Mouse (Mus musculus): ENCODE measurements around the gene Cox10. TPM values are rescaled to one million over a fixed set of nuclear protein-coding genes. Genes with fewer than 3 reads are reported as not detected.
A peak's percentile ranks its signal among the peaks of the same experiment; 100 is the strongest.

Cox10 gene
- polyA plus RNA-seq, 1 experiment: 21.8 TPM

GRCm38 (mm10) chr11:64100060-64100459 is 20.8 kb upstream of the Cox10 start:
- no peak for TF ChIP-seq CTCF (conservative IDR thresholded peaks at IDR 0.05; ENCODE audit: insufficient read depth, insufficient read length, low read depth, low read length)
- TF ChIP-seq POLR2A (IDR thresholded peaks at IDR 0.05; ENCODE audit: low read depth, low read length): no peak
- 87% methylated on average over 5 of the region's 5 CpGs for WGBS
- Histone ChIP-seq H3K27me3 (replicated peaks; ENCODE audit: control insufficient read depth, insufficient read depth, low read length) (no peaks in the 10 kb centered on the region), H3K36me3 (ENCODE audit: control insufficient read depth, insufficient read depth, low read length) (no peaks in the 10 kb centered on the region), H3K27ac (ENCODE audit: insufficient read depth, low read depth, low read length) (no peak overlapping the region), H3K4me3 (ENCODE audit: insufficient read depth, low read depth, low read length) (no peak overlapping the region), H3K4me1 (ENCODE audit: control insufficient read depth, insufficient read depth, low read length) (no peaks in the 10 kb centered on the region)
- DNase-seq: no peak

- Histone ChIP-seq H3K27ac (ENCODE audit: insufficient read depth, low read depth, low read length) (no peak overlapping the region), H3K36me3 (ENCODE audit: control insufficient read depth, insufficient read depth, low read length) (no peaks in the 10 kb centered on the region), H3K4me1 (ENCODE audit: control insufficient read depth, insufficient read depth, low read length) (no peaks in the 10 kb centered on the region), H3K4me3 (ENCODE audit: insufficient read depth, low read depth, low read length) (no peak overlapping the region), H3K27me3 (replicated peaks; ENCODE audit: control insufficient read depth, insufficient read depth, low read length) (no peaks in the 10 kb centered on the region)
- no peak for DNase-seq
- WGBS: 93% methylated on average over 4 of the region's 4 CpGs
- TF ChIP-seq CTCF (conservative IDR thresholded peaks at IDR 0.05; ENCODE audit: insufficient read depth, insufficient read length, low read depth, low read length) (no peak), POLR2A (IDR thresholded peaks at IDR 0.05; ENCODE audit: low read depth, low read length) (no peak)
Observed at GRCm38 (mm10) chr11:64093058-64093457, 13.8 kb upstream of the Cox10 start.

- WGBS: 89% methylated on average over 7 of the region's 7 CpGs
- no peak for DNase-seq
- no peak for TF ChIP-seq CTCF (conservative IDR thresholded peaks at IDR 0.05; ENCODE audit: insufficient read depth, insufficient read length, low read depth, low read length)
- H3K36me3 ChIP-seq (ENCODE audit: control insufficient read depth, insufficient read depth, low read length): no peaks in the 10 kb centered on the region
- no peaks in the 10 kb centered on the region for H3K4me1 ChIP-seq (ENCODE audit: control insufficient read depth, insufficient read depth, low read length)
- no peak overlapping the region for H3K27ac ChIP-seq (ENCODE audit: insufficient read depth, low read depth, low read length)
- H3K4me3 ChIP-seq (ENCODE audit: insufficient read depth, low read depth, low read length): no peak overlapping the region
- H3K27me3 ChIP-seq (replicated peaks; ENCODE audit: control insufficient read depth, insufficient read depth, low read length): no peaks in the 10 kb centered on the region
Observed at GRCm38 (mm10) chr11:64091150-64091549, 11.9 kb upstream of the Cox10 start.

GRCm38 (mm10) chr11:64089682-64090081 is 10.4 kb upstream of the Cox10 start:
- no peak overlapping the region for H3K27ac ChIP-seq (ENCODE audit: insufficient read depth, low read depth, low read length)
- H3K36me3 ChIP-seq (ENCODE audit: control insufficient read depth, insufficient read depth, low read length): no peaks in the 10 kb centered on the region
- H3K4me3 ChIP-seq (ENCODE audit: insufficient read depth, low read depth, low read length): no peak overlapping the region
- TF ChIP-seq CTCF (conservative IDR thresholded peaks at IDR 0.05; ENCODE audit: insufficient read depth, insufficient read length, low read depth, low read length) (no peak), POLR2A (IDR thresholded peaks at IDR 0.05; ENCODE audit: low read depth, low read length) (no peak)
- H3K27me3 ChIP-seq (replicated peaks; ENCODE audit: control insufficient read depth, insufficient read depth, low read length): no peaks in the 10 kb centered on the region
- DNase-seq: no peak
- H3K4me1 ChIP-seq (ENCODE audit: control insufficient read depth, insufficient read depth, low read length): no peaks in the 10 kb centered on the region
- WGBS: 68% methylated on average over 2 of the region's 2 CpGs

GRCm38 (mm10) chr11:64085888-64086287 is 6.6 kb upstream of the Cox10 start:
- Histone ChIP-seq H3K4me3 (ENCODE audit: insufficient read depth, low read depth, low read length) (no peak overlapping the region), H3K27me3 (replicated peaks; ENCODE audit: control insufficient read depth, insufficient read depth, low read length) (no peaks in the 10 kb centered on the region), H3K4me1 (ENCODE audit: control insufficient read depth, insufficient read depth, low read length) (no peaks in the 10 kb centered on the region), H3K36me3 (ENCODE audit: control insufficient read depth, insufficient read depth, low read length) (no peaks in the 10 kb centered on the region), H3K27ac (ENCODE audit: insufficient read depth, low read depth, low read length) (no peak overlapping the region)
- WGBS: 68% methylated on average over 5 of the region's 5 CpGs
- DNase-seq: no peak
- no peak for TF ChIP-seq CTCF (conservative IDR thresholded peaks at IDR 0.05; ENCODE audit: insufficient read depth, insufficient read length, low read depth, low read length)
- TF ChIP-seq POLR2A (IDR thresholded peaks at IDR 0.05; ENCODE audit: low read depth, low read length): no peak

- Histone ChIP-seq H3K36me3 (ENCODE audit: control insufficient read depth, insufficient read depth, low read length) (no peaks in the 10 kb centered on the region), H3K4me3 (ENCODE audit: insufficient read depth, low read depth, low read length) (peak overlapping the region; percentile 79), H3K27ac (ENCODE audit: insufficient read depth, low read depth, low read length) (peak overlapping the region; percentile 79), H3K27me3 (replicated peaks; ENCODE audit: control insufficient read depth, insufficient read depth, low read length) (no peaks in the 10 kb centered on the region), H3K4me1 (ENCODE audit: control insufficient read depth, insufficient read depth, low read length) (peaks cover 3% of the 10 kb centered on the region; the same call in 1 of the 2 replicates)
- no peak for TF ChIP-seq CTCF (conservative IDR thresholded peaks at IDR 0.05; ENCODE audit: insufficient read depth, insufficient read length, low read depth, low read length)
- TF ChIP-seq POLR2A (IDR thresholded peaks at IDR 0.05; ENCODE audit: low read depth, low read length): no peak
- under 1% methylated on average over 8 of the region's 8 CpGs for WGBS
- no peak for DNase-seq
Observed at GRCm38 (mm10) chr11:64079727-64080081, 436 bp upstream of the Cox10 start.

- WGBS: 95% methylated on average over 4 of the region's 4 CpGs
- TF ChIP-seq POLR2A (IDR thresholded peaks at IDR 0.05; ENCODE audit: low read depth, low read length): no peak
- no peak for TF ChIP-seq CTCF (conservative IDR thresholded peaks at IDR 0.05; ENCODE audit: insufficient read depth, insufficient read length, low read depth, low read length)
- Histone ChIP-seq H3K36me3 (ENCODE audit: control insufficient read depth, insufficient read depth, low read length) (no peaks in the 10 kb centered on the region), H3K4me1 (ENCODE audit: control insufficient read depth, insufficient read depth, low read length) (peaks cover 3% of the 10 kb centered on the region; the same call in 1 of the 2 replicates), H3K27ac (ENCODE audit: insufficient read depth, low read depth, low read length) (no peak overlapping the region), H3K27me3 (replicated peaks; ENCODE audit: control insufficient read depth, insufficient read depth, low read length) (no peaks in the 10 kb centered on the region), H3K4me3 (ENCODE audit: insufficient read depth, low read depth, low read length) (no peak overlapping the region)
- DNase-seq: no peak
Observed at GRCm38 (mm10) chr11:64076212-64076611, 3.1 kb downstream of the Cox10 start.

GRCm38 (mm10) chr11:64073379-64073778 is 5.9 kb downstream of the Cox10 start:
- Histone ChIP-seq H3K4me3 (ENCODE audit: insufficient read depth, low read depth, low read length) (no peak overlapping the region), H3K4me1 (ENCODE audit: control insufficient read depth, insufficient read depth, low read length) (no peaks in the 10 kb centered on the region), H3K36me3 (ENCODE audit: control insufficient read depth, insufficient read depth, low read length) (peaks cover 5% of the 10 kb centered on the region; the same call in 1 of the 2 replicates), H3K27ac (ENCODE audit: insufficient read depth, low read depth, low read length) (no peak overlapping the region), H3K27me3 (replicated peaks; ENCODE audit: control insufficient read depth, insufficient read depth, low read length) (no peaks in the 10 kb centered on the region)
- TF ChIP-seq POLR2A (IDR thresholded peaks at IDR 0.05; ENCODE audit: low read depth, low read length) (no peak), CTCF (conservative IDR thresholded peaks at IDR 0.05; ENCODE audit: insufficient read depth, insufficient read length, low read depth, low read length) (no peak)
- DNase-seq: no peak
- 59% methylated on average over 4 of the region's 4 CpGs for WGBS

Data from kidney, adult 2 months (tissue).